Mouse (Mus musculus) midbrain, postnatal 0 days (tissue): ENCODE measurements at regions not wholly inside any gene's neighbourhood (a gene's known extent, or its start where the extent isn't known, plus 50 kb on each side); places are given as distances from the start of the nearest gene placed in this dataset.

Experiments
- ATAC-seq: fragments of 200-750 bp; cut with Nextera tagmentation; 2 replicates; pipeline ENCODE4 v1.8.0; 2017; ENCODE audit warnings: moderate number of reproducible peaks, mild to moderate bottlenecking, moderate TSS enrichment, moderate library complexity; ENCODE audit not compliant: low FRiP score
- DNase-seq: peaks from one replicate; pipeline ENCODE4 v3.0.0-alpha.2; 2015; ENCODE audit warnings: low spot score
- H3K27ac ChIP-seq: fragments of 300-500 bp; sonication (generic); 2 replicates; pipeline ENCODE4 v1.5.1; 2014; ENCODE audit warnings: low read depth, mild to moderate bottlenecking, low read length, mixed read lengths
- H3K27me3 ChIP-seq: fragments of 300-500 bp; sonication (generic); 2 replicates; pipeline ENCODE4 v1.6.1; 2014; ENCODE audit warnings: low read length, control low read depth, mixed read lengths; ENCODE audit not compliant: insufficient read depth
- H3K36me3 ChIP-seq: fragments of 300-500 bp; sonication (generic); 2 replicates; pipeline ENCODE4 v1.6.1; 2014; ENCODE audit warnings: low read length, control low read depth, mixed read lengths; ENCODE audit not compliant: insufficient read depth
- H3K4me1 ChIP-seq: fragments of 300-500 bp; sonication (generic); 2 replicates; pipeline ENCODE4 v1.6.1; 2014; ENCODE audit warnings: mild to moderate bottlenecking, control low read depth, antibody characterized with exemption, low read length, mixed read lengths; ENCODE audit not compliant: insufficient read depth
- H3K4me2 ChIP-seq: fragments of 300-500 bp; sonication (generic); 2 replicates; pipeline ENCODE4 v1.6.1; 2014; ENCODE audit warnings: low read depth, mild to moderate bottlenecking, low read length, mixed read lengths; ENCODE audit not compliant: poor library complexity, severe bottlenecking
- H3K4me3 ChIP-seq: fragments of 300-500 bp; sonication (generic); 2 replicates; pipeline ENCODE4 v1.5.1; 2014; ENCODE audit warnings: low read depth, mild to moderate bottlenecking, low read length, moderate library complexity
- H3K9ac ChIP-seq: fragments of 300-500 bp; sonication (generic); replicated peaks from 2 replicates; pipeline ENCODE4 v1.6.1; 2014; ENCODE audit warnings: mild to moderate bottlenecking, low read length, moderate library complexity, mixed read lengths; ENCODE audit not compliant: poor library complexity, severe bottlenecking
- H3K9me3 ChIP-seq: fragments of 300-500 bp; sonication (generic); 2 replicates; pipeline ENCODE4 v1.6.1; 2016; ENCODE audit warnings: low read length, control low read depth
- CTCF ChIP-seq: IDR thresholded peaks from 2 replicates; pipeline ENCODE4 v1.5.1; 2016; ENCODE audit warnings: antibody characterized with exemption, mild to moderate bottlenecking
- WGBS: fragments of 180-500 bp; shearing (Covaris S2); extraction: QIAGEN DNeasy Blood & Tissue Kit; methylation state at CpG from one replicate; pipeline ENCODE4 v1.1.7; 2014; 5-methylcytosine and 5-hydroxymethylcytosine counted together

- no peak overlapping the region for H3K27ac ChIP-seq
- no peak overlapping the region for H3K4me3 ChIP-seq
- TF ChIP-seq CTCF = no peak
Observed at GRCm38 (mm10) chr14:64572756-64573155, 468.7 kb downstream of the Prss52 start.

GRCm38 (mm10) chr14:64573773-64574172 is 469.7 kb downstream of the Prss52 start:
- WGBS = 36% methylated on average over 5 of the region's 5 CpGs
- ATAC-seq (peak; percentile 32; the same call in 1 of the 2 replicates), DNase-seq (no peak)
- no peak for TF ChIP-seq CTCF
- Histone ChIP-seq H3K4me2 (peak overlapping the region; percentile 54), H3K27ac (peak overlapping the region; percentile 90), H3K9ac (peak overlapping the region; percentile 65), H3K36me3 (no peaks in the 10 kb centered on the region), H3K27me3 (no peaks in the 10 kb centered on the region), H3K9me3 (no peaks in the 10 kb centered on the region), H3K4me1 (no peaks in the 10 kb centered on the region), H3K4me3 (peak overlapping the region; percentile 36)

More at GRCm38 (mm10) chr14:64572756-64573155, 468.7 kb downstream of the Prss52 start:
- ATAC-seq = no peak
- H3K4me2 ChIP-seq = no peak overlapping the region
- no peaks in the 10 kb centered on the region for H3K36me3 ChIP-seq
- H3K4me1 ChIP-seq = no peaks in the 10 kb centered on the region
- H3K9ac ChIP-seq = no peak overlapping the region
- no peaks in the 10 kb centered on the region for H3K9me3 ChIP-seq
- DNase-seq = no peak
- WGBS = 56% methylated on average over 2 of the region's 2 CpGs
- H3K27me3 ChIP-seq = no peaks in the 10 kb centered on the region

DNA sequence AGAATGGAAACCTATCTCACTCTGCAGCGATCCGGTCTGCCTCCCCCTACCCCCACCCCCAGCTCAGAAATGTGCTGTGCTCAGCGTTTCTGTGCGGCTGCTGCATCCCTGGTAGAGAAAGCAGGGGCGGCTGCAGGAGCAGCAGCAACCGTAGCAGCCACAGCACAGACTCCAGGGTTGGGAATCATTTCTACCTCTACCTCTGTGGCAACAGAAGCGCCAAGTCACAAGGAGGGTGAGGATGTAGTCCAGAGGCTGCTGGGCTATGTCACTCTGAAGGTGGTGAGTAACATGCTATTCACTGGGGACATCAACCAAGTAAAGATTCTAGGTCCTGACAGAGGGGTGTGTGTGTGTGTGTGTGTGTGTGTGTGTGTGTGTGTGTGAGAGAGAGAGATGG is 470.2 kb downstream of the Prss52 start:
- Histone ChIP-seq H3K27ac (peak overlapping the region; percentile 90), H3K27me3 (no peaks in the 10 kb centered on the region), H3K36me3 (no peaks in the 10 kb centered on the region), H3K9me3 (no peaks in the 10 kb centered on the region), H3K4me2 (peak overlapping the region; percentile 54), H3K9ac (peak overlapping the region; percentile 65), H3K4me1 (no peaks in the 10 kb centered on the region), H3K4me3 (peak overlapping the region; percentile 36)
- 33% methylated on average over 7 of the region's 7 CpGs for WGBS
- ATAC-seq (peak; percentile 68), DNase-seq (peak; percentile 68)
- no peak for TF ChIP-seq CTCF

GRCm38 (mm10) chr14:64574773-64575172 is 470.7 kb downstream of the Prss52 start:
- Histone ChIP-seq H3K36me3 (no peaks in the 10 kb centered on the region), H3K4me2 (peak overlapping the region; percentile 54), H3K4me3 (peak overlapping the region; percentile 36), H3K9me3 (no peaks in the 10 kb centered on the region), H3K4me1 (no peaks in the 10 kb centered on the region), H3K9ac (peak overlapping the region; percentile 65), H3K27me3 (no peaks in the 10 kb centered on the region), H3K27ac (peak overlapping the region; percentile 90)
- DNase-seq (no peak), ATAC-seq (peak; percentile 20; the same call in 1 of the 2 replicates)
- 56% methylated on average over 6 of the region's 6 CpGs for WGBS
- TF ChIP-seq CTCF = no peak

DNA sequence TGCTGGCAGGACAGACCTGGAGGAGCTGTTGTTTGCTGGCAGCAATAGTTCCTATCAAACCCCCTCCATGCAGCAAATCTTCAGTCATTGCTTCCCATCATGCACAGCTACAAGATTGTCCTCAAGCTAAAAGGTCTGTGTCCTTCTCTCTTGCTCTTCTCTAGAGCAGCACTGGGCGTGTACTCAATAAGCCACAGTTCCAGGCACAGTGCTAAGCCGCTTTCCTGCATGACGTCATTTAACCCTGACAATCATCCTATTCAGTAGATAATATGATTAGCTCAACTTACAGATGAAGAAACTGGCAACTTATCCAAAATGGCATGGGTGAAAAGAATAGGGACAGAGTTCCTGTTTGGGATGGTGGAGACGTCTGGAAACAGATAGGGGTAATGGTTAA is 471.9 kb downstream of the Prss52 start:
- H3K9me3 ChIP-seq = no peaks in the 10 kb centered on the region
- peak overlapping the region; percentile 90; the same call in 1 of the 2 replicates for H3K27ac ChIP-seq
- DNase-seq = no peak
- TF ChIP-seq CTCF = no peak
- H3K36me3 ChIP-seq = peaks cover 2% of the 10 kb centered on the region; the same call in 1 of the 2 replicates
- no peaks in the 10 kb centered on the region for H3K27me3 ChIP-seq
- H3K4me2 ChIP-seq = peak overlapping the region; percentile 54
- peak overlapping the region; percentile 36 for H3K4me3 ChIP-seq
- H3K4me1 ChIP-seq = peaks cover 6% of the 10 kb centered on the region; the same call in 1 of the 2 replicates
- H3K9ac ChIP-seq = peak overlapping the region; percentile 1; the same call in 1 of the 2 replicates
- WGBS = 20% methylated on average over 4 of the region's 4 CpGs
- ATAC-seq = no peak

GRCm38 (mm10) chr14:64580086-64580485 is 476.0 kb downstream of the Prss52 start:
- H3K4me2 ChIP-seq = no peak overlapping the region
- peaks cover 8% of the 10 kb centered on the region; the same call in 1 of the 2 replicates for H3K4me1 ChIP-seq
- no peak overlapping the region for H3K9ac ChIP-seq
- H3K9me3 ChIP-seq = no peaks in the 10 kb centered on the region
- H3K4me3 ChIP-seq = no peak overlapping the region
- peaks cover 2% of the 10 kb centered on the region; the same call in 1 of the 2 replicates for H3K36me3 ChIP-seq
- DNase-seq (no peak), ATAC-seq (no peak)
- H3K27ac ChIP-seq = peak overlapping the region; percentile 100
- TF ChIP-seq CTCF = no peak
- no peaks in the 10 kb centered on the region for H3K27me3 ChIP-seq
- WGBS = 54% methylated on average over 4 of the region's 4 CpGs
